Mouse (Mus musculus) limb, embryonic 11.5 days (tissue): ENCODE data around the gene Nom1. TPM values are rescaled to one million over a fixed set of nuclear protein-coding genes. Genes with fewer than 3 reads are reported as not detected.

Source experiments
- ATAC-seq: fragments of 200-750 bp; cut with Nextera tagmentation; 2 replicates; pipeline ENCODE4 v1.8.0; 2017; ENCODE audit warnings: low read depth; ENCODE audit not compliant: insufficient number of reproducible peaks, low FRiP score, low TSS enrichment
- DNase-seq: peaks from one replicate; pipeline ENCODE4 v3.0.0-alpha.2; 2015; ENCODE audit warnings: low spot score
- H3K27ac ChIP-seq: fragments of 300-500 bp; sonication (generic); replicated peaks from 2 replicates; pipeline ENCODE4 v1.5.1; 2014; ENCODE audit warnings: low read depth, mild to moderate bottlenecking, low read length
- H3K27me3 ChIP-seq: fragments of 300-500 bp; sonication (generic); 2 replicates; pipeline ENCODE4 v1.6.1; 2014; ENCODE audit warnings: mild to moderate bottlenecking, low read length, mixed read lengths; ENCODE audit not compliant: control insufficient read depth, insufficient read depth
- H3K36me3 ChIP-seq: fragments of 300-500 bp; sonication (generic); 2 replicates; pipeline ENCODE4 v1.6.1; 2014; ENCODE audit warnings: mild to moderate bottlenecking, low read length, moderate library complexity, mixed read lengths; ENCODE audit not compliant: control insufficient read depth, insufficient read depth
- H3K4me1 ChIP-seq: fragments of 300-500 bp; sonication (generic); 2 replicates; pipeline ENCODE4 v1.6.1; 2014; ENCODE audit warnings: low read length, mixed read lengths; ENCODE audit not compliant: control insufficient read depth, insufficient read depth
- H3K4me2 ChIP-seq: fragments of 300-500 bp; sonication (generic); 2 replicates; pipeline ENCODE4 v1.6.1; 2014; ENCODE audit warnings: low read depth, mild to moderate bottlenecking, moderate library complexity; ENCODE audit not compliant: severe bottlenecking
- H3K4me3 ChIP-seq: fragments of 300-500 bp; sonication (generic); 2 replicates; pipeline ENCODE4 v1.5.1; 2014; ENCODE audit warnings: low read depth, low read length
- H3K9ac ChIP-seq: fragments of 300-500 bp; sonication (generic); 2 replicates; pipeline ENCODE4 v1.6.1; 2014; ENCODE audit warnings: mild to moderate bottlenecking, low read length
- H3K9me3 ChIP-seq: fragments of 300-500 bp; sonication (generic); 2 replicates; pipeline ENCODE4 v1.6.1; 2016; ENCODE audit warnings: low read length; ENCODE audit not compliant: control insufficient read depth
- WGBS: fragments of 180-500 bp; shearing (Covaris S2); extraction: QIAGEN DNeasy Blood & Tissue Kit; methylation state at CpG from one replicate; pipeline ENCODE4 v1.1.7; 2014; 5-methylcytosine and 5-hydroxymethylcytosine counted together
- polyA plus RNA-seq: library from polyadenylated mRNA; unstranded; fragments of >200 nt; fragmentation: Nextera tagmentation; extraction: Ambion mirVana; gene quantifications from 2 replicates; pipeline ENCODE4 v1.2.1, GENCODE M21; 2014

Gene Nom1
- polyA plus RNA-seq, 1 experiment from 2014 or later: 24.4 TPM

DNA sequence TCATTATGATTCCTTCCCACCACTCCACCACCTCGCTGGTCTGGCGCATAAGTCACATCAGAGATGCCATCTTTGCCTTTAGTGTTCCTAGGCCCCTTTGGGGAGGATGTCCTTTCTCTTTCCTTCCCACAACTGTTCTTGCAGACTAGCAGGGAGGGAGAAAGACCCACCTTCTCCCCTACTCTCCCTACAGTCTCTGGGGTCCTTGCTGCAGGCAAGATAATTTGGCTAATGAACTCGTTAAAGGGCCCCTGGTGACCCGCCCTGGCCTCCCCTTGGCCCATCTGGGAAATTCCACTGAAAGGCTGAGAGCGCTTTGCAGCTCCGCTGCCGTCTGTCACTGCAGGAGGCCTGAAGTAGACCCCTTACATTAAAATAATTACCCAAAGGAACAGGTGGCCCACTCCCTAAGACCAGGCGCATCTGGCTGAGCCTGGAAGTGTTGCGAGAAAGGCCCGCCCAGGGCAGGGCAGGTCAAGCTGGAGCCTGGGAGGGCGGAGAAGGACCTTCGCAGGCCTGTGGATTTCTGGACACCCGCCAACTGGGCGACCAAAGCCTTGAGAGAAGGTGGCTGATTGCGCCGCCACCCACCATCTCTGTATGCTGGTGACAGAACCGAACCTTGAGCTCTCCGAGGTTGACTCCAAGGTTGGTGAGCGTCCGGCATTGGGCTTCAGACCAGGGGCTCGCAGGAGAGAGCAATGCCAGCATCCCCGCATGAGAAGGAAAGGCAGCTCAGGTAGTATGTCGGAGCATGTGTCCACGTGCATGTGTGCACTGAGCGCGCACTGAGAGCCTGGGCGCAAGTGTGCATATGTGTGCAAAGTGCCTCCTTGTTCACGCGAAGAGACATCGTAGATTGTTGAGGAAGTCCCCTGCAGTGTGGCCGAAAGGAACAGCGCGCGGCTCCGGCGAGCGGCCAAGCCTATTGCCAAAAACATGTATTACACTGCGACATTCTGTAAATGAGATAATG is 50.8 kb downstream of the Nom1 start:
- no peak overlapping the region for H3K4me3 ChIP-seq
- peak; percentile 65 for DNase-seq
- no peak overlapping the region for H3K9ac ChIP-seq
- 1% methylated on average over 38 of the region's 38 CpGs for WGBS
- ATAC-seq: peak; percentile 56; the same call in 1 of the 2 replicates
- H3K27me3 ChIP-seq: peaks cover 78% of the 10 kb centered on the region
- peaks cover 12% of the 10 kb centered on the region for H3K4me1 ChIP-seq
- no peak overlapping the region for H3K27ac ChIP-seq
- H3K4me2 ChIP-seq: peak overlapping the region; percentile 28
- H3K9me3 ChIP-seq: no peaks in the 10 kb centered on the region
- H3K36me3 ChIP-seq: no peaks in the 10 kb centered on the region

DNA sequence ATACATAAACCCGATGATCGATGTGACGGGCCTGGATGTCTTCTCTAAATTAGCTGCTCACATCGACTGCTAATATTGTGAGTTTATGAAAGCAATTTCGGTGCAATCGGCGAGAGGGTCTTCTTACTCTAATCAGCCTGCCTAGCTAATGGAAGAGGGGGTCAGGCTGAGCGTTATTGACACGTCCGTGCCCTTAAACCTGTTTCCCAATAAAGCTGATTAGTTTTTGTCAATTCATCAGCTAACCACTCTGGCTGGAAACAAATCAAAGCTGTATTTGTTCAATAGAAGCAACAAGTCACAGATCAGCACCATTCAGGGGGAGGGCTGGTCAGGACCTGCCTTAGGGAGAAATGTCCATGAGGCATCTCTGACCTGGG is 51.5 kb downstream of the Nom1 start:
- Histone ChIP-seq H3K4me3 (no peak overlapping the region), H3K4me2 (no peak overlapping the region), H3K9ac (no peak overlapping the region), H3K4me1 (peaks cover 12% of the 10 kb centered on the region), H3K9me3 (no peaks in the 10 kb centered on the region), H3K27me3 (peaks cover 75% of the 10 kb centered on the region), H3K36me3 (no peaks in the 10 kb centered on the region), H3K27ac (no peak overlapping the region)
- ATAC-seq (no peak), DNase-seq (no peak)
- WGBS: 3% methylated on average over 10 of the region's 10 CpGs

DNA sequence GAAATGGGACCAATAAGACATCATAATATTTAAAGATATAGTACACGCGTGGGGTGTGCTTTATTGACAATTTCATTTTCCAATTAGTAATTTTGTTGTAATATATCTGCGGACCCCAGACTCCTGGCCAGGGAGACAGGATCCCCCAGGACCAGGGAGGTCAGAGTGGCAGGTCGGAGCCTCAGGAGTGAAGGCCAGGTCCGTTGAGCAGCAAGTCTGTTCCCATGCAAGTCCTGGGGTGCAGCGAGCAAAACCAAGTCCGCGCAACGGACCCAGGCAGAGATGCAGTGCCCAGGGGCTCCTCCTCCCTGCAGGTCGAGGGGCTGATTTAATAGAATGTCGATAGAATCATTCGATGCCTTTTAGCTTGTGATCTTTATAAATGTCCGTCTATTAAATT is 52.9 kb downstream of the Nom1 start:
- ATAC-seq (no peak), DNase-seq (peak; percentile 43)
- Histone ChIP-seq H3K4me2 (no peak overlapping the region), H3K4me3 (no peak overlapping the region), H3K9me3 (no peaks in the 10 kb centered on the region), H3K36me3 (no peaks in the 10 kb centered on the region), H3K27ac (no peak overlapping the region), H3K4me1 (peaks cover 12% of the 10 kb centered on the region), H3K27me3 (peaks cover 65% of the 10 kb centered on the region), H3K9ac (no peak overlapping the region)
- 14% methylated on average over 13 of the region's 13 CpGs for WGBS

DNA sequence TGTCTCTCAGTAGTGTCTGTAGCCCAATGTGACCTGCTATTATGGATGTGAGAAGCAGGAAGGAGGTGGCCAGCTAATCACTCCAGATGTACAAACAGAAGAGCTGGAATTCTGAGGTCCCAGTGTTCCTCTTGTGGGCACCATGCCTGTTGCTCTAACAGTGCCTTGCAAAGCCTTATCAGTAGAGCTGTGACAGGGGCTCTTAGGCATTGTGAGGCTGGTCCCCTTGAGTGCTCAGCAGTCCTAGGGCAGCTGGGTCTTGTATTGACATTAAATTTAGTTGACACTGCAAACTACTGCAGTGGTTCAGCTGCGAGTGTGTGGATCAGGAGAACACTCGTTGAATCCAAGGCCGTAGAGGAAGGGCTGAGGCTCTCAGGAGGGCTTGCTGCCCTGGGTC is 72.5 kb downstream of the Nom1 start:
- H3K4me2 ChIP-seq: no peak overlapping the region
- WGBS: 67% methylated on average over 3 of the region's 3 CpGs
- DNase-seq (no peak), ATAC-seq (no peak)
- no peak overlapping the region for H3K9ac ChIP-seq
- no peaks in the 10 kb centered on the region for H3K27me3 ChIP-seq
- H3K27ac ChIP-seq: no peak overlapping the region
- no peaks in the 10 kb centered on the region for H3K9me3 ChIP-seq
- H3K4me3 ChIP-seq: no peak overlapping the region
- H3K4me1 ChIP-seq: no peaks in the 10 kb centered on the region
- no peaks in the 10 kb centered on the region for H3K36me3 ChIP-seq

Other genes with a start within 250 kb of the Nom1 start
- gene Rnf32, start 238.7 kb upstream of the Nom1 start, polyA plus RNA-seq: 3.2 and 4.0 TPM in 2 replicates
- gene Lmbr1, start 56.3 kb upstream of the Nom1 start, polyA plus RNA-seq: 7.0 and 9.2 TPM in 2 replicates
- gene Mnx1, start 43.8 kb downstream of the Nom1 start, polyA plus RNA-seq: 1.2 and 1.3 TPM in 2 replicates
- 31.9 and 34.5 TPM in 2 replicates for gene Ube3c, start 134.6 kb downstream of the Nom1 start, polyA plus RNA-seq